Mouse (Mus musculus) layer of hippocampus, postnatal 14 days (tissue): Measurements from ENCODE around the gene Gm4744. TPM values are rescaled to one million over a fixed set of nuclear protein-coding genes. Genes with fewer than 3 reads are reported as not detected.
"Not testable (repeated sequence)": the region's sequence is repeated elsewhere in the genome, so short reads cannot be mapped to it uniquely, and the experiment has no call there.

Experiments
- DNase-seq, 2 experiments: peaks; one replicate each; pipeline ENCODE4 v3.0.0; 2021 to 2022; ENCODE audit warnings: low spot score in 2 of 2, mixed read lengths in 1 of 2
- long read RNA-seq, 2 experiments: library from polyadenylated mRNA; stranded (forward); transcript quantifications; one replicate each; pipeline ENCODE4 v2.0.0; 2021
- total RNA-seq, 2 experiments: library from RNA; stranded (reverse); gene quantifications; 2 replicates each; pipeline ENCODE4 v1.2.3; 2021

The Gm4744 gene
- total RNA-seq: not detected
- long read RNA-seq, experiment 1: 0 reads
- long read RNA-seq, experiment 2: 0 reads

GRCm38 (mm10) chr6:40951770-40952169 is at the start of gene Gm4744:
Gene Gm4744 (minus strand): TSS chr6:40951870.
- DNase-seq: no peak

- DNase-seq: not testable (repeated sequence)
Measured at GRCm38 (mm10) chr6:40999379-40999778, 47.7 kb upstream of the Gm4744 start, which contains the start of gene Gm2663. Gene Gm2663 (minus strand): TSS chr6:40999479.

- DNase-seq: not testable (repeated sequence)
Measured at GRCm38 (mm10) chr6:40964454-40964853, 12.8 kb upstream of the Gm4744 start, which contains the start of gene 1810009J06Rik. Gene 1810009J06Rik (plus strand): TSS chr6:40964754.

GRCm38 (mm10) chr6:40953716-40954115 is 2.0 kb upstream of the Gm4744 start:
- no peak for DNase-seq

GRCm38 (mm10) chr6:40940457-40940856 is 11.2 kb downstream of the Gm4744 start, which contains the start of gene 1700074P13Rik:
Gene 1700074P13Rik (minus strand): TSS chr6:40940557.
- DNase-seq: no peak

GRCm38 (mm10) chr6:40919954-40920353 is 31.7 kb downstream of the Gm4744 start:
- no peak for DNase-seq

GRCm38 (mm10) chr6:40900287-40900686 is 51.4 kb downstream of the Gm4744 start, which contains the start of gene Prss58:
Gene Prss58 (minus strand): TSS chr6:40900387.
- no peak for DNase-seq

Other genes starting within 250 kb of the Gm4744 start
- not detected for gene Moxd2, start 64.4 kb downstream of the Gm4744 start, total RNA-seq
- not detected for gene Prss58, start 51.5 kb downstream of the Gm4744 start, total RNA-seq
- not detected for gene 1700074P13Rik, start 11.3 kb downstream of the Gm4744 start, total RNA-seq
- not detected for gene 1810009J06Rik, start 12.9 kb upstream of the Gm4744 start, total RNA-seq
- gene Gm2663, start 47.6 kb upstream of the Gm4744 start, total RNA-seq: not detected
- not detected for gene 2210010C04Rik, start 83.6 kb upstream of the Gm4744 start, total RNA-seq